Mouse (Mus musculus) liver, adult 2 months (tissue): Measurements from ENCODE around the gene Xrcc3. TPM values are rescaled to one million over a fixed set of nuclear protein-coding genes. Genes with fewer than 3 reads are reported as not detected.

Experiments
- DNase-seq: peaks from one replicate; pipeline ENCODE4 v3.0.0-alpha.2; 2011; ENCODE audit warnings: low read depth, low spot score; ENCODE audit errors: extremely low read depth
- H3K27ac ChIP-seq: fragments of 200-500 bp; replicated peaks from 2 replicates; pipeline ENCODE4 v1.5.1; 2012; ENCODE audit warnings: low read depth, mild to moderate bottlenecking, control low read depth, inconsistent platforms, low read length; ENCODE audit not compliant: insufficient read depth
- H3K27me3 ChIP-seq: fragments of 200-500 bp; 2 replicates; pipeline ENCODE4 v1.6.1; 2012; ENCODE audit warnings: mild to moderate bottlenecking, moderate library complexity, low read length, inconsistent platforms; ENCODE audit not compliant: control insufficient read depth, insufficient read depth
- H3K36me3 ChIP-seq: fragments of 200-500 bp; 2 replicates; pipeline ENCODE4 v1.6.1; 2012; ENCODE audit warnings: low read length, inconsistent platforms; ENCODE audit not compliant: control insufficient read depth, insufficient read depth
- H3K4me1 ChIP-seq: fragments of 200-500 bp; 2 replicates; pipeline ENCODE4 v1.6.1; 2011; ENCODE audit warnings: low read length; ENCODE audit not compliant: control insufficient read depth, insufficient read depth
- H3K4me3 ChIP-seq: fragments of 200-500 bp; 2 replicates; pipeline ENCODE4 v1.5.1; 2011; ENCODE audit warnings: low read depth, mild to moderate bottlenecking, control low read depth, low read length, moderate library complexity; ENCODE audit not compliant: insufficient read depth
- H3K79me2 ChIP-seq: fragments of 200-500 bp; 2 replicates; pipeline ENCODE4 v1.6.1; 2012; ENCODE audit warnings: inconsistent platforms, mild to moderate bottlenecking, low read length, moderate library complexity; ENCODE audit not compliant: control insufficient read depth, insufficient read depth
- H3K9ac ChIP-seq: fragments of 200-500 bp; 2 replicates; pipeline ENCODE4 v1.6.1; 2012; ENCODE audit warnings: low read depth, mild to moderate bottlenecking, control low read depth, inconsistent platforms, low read length
- CTCF ChIP-seq: fragments of 200-500 bp; IDR thresholded peaks from 2 replicates; pipeline ENCODE4 v1.5.1; 2011; ENCODE audit warnings: low read depth, low read length, control low read depth
- POLR2A ChIP-seq: fragments of 200-500 bp; IDR thresholded peaks from 2 replicates; pipeline ENCODE4 v1.6.1; 2011; ENCODE audit warnings: low read length, control low read depth; ENCODE audit not compliant: insufficient read depth; ENCODE audit errors: extremely low read depth
- WGBS: fragments of 180-500 bp; shearing (Covaris S2); methylation state at CpG from one replicate; pipeline ENCODE4 v1.1.7; 2018; 5-methylcytosine and 5-hydroxymethylcytosine counted together
- polyA plus RNA-seq: library from polyadenylated mRNA; depleted of rRNA; stranded (reverse); fragments of >200 nt; gene quantifications from 2 replicates; pipeline ENCODE4 v1.2.3, GENCODE M21; 2012
- total RNA-seq: library from RNA; depleted of rRNA; stranded (reverse); fragments of >200 nt; gene quantifications from 2 replicates; pipeline ENCODE4 v1.2.3, GENCODE M21; 2014

Xrcc3 gene
- total and polyA plus RNA-seq, 2 experiments, result 1.1 to 4.4 TPM

GRCm38 (mm10) chr12:111760306-111760908 lies 53.3 kb downstream of the Xrcc3 start:
- Histone ChIP-seq H3K36me3 (no peaks in the 10 kb centered on the region), H3K27ac (no peak overlapping the region), H3K9ac (no peak overlapping the region), H3K4me1 (peaks cover 4% of the 10 kb centered on the region; the same call in 1 of the 2 replicates), H3K79me2 (peaks cover 57% of the 10 kb centered on the region), H3K4me3 (no peak overlapping the region), H3K27me3 (no peaks in the 10 kb centered on the region)
- 74% methylated on average over 7 of the region's 7 CpGs for WGBS
- no peak for DNase-seq
- TF ChIP-seq POLR2A, result no peak
- no peak for TF ChIP-seq CTCF

DNA sequence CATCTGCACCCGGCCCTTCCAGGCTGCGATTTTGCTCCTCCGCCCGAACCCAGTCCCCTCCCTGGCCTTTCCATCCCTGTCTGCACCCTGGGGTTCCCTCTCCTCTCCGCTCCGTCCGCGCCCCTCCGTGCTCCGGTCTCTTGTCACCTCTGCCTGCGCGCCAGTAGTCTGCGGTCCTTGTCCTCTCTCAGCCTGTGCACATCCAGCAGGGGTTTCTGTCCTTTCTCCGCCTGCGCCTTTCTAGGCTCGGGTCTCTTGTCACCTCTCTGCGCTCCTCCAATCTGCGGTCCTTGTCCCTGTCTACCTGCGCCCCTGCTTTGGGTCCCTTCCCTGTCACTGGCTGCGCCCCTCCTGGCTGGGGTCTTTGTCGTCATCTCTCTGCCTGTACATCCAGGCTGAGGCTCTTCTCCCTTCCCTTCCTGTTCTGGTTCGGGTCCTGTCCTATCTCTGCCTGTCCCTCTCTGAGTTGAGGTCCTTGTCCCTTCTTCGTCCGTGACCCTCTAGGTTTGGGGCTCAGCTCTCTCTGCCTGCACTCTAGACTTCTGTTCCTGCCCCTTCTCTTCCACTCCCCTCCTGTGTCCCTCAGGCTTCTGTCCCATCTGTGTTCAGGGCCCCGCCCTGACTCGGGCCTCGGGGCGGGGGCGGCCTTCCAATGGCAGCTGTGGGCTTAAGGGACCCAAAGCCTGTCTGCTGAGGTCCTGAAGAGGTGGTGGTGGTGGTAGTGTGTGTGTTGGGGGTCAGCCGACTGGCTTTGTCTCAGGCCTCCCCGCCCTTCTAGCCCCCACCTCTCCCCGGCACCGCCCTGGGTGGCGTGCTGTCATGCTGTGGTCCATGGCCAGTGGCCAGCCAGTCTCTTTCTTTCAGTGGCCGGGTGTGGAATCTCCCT lies 54.3 kb downstream of the Xrcc3 start:
- peaks cover 4% of the 10 kb centered on the region; the same call in 1 of the 2 replicates for H3K4me1 ChIP-seq
- WGBS, result 12% methylated on average over 35 of the region's 35 CpGs
- DNase-seq, result no peak

GRCm38 (mm10) chr12:111758381-111759175 lies 55.1 kb downstream of the Xrcc3 start, which contains the start of gene Klc1:
TSS of gene Klc1 (plus strand) at chr12:111758849.
- Histone ChIP-seq H3K36me3 (no peaks in the 10 kb centered on the region), H3K4me3 (peak within 1 kb of the TSS; percentile 96), H3K4me1 (peaks cover 4% of the 10 kb centered on the region; the same call in 1 of the 2 replicates), H3K9ac (peak within 1 kb of the TSS; percentile 90), H3K27ac (peak within 1 kb of the TSS; percentile 93), H3K27me3 (no peaks in the 10 kb centered on the region), H3K79me2 (peaks cover 47% of the 10 kb centered on the region)
- WGBS, result under 1% methylated on average over 83 of the region's 85 CpGs
- TF ChIP-seq CTCF, result 0 out of 2 replicates have a peak, but pooled peaks have one; percentile 2
- TF ChIP-seq POLR2A, result peak; percentile 54; the same call in 1 of the 2 replicates
- DNase-seq, result peak; percentile 49

More for the DNA sequence above, 54.3 kb downstream of the Xrcc3 start:
- TF ChIP-seq CTCF, result no peak
- no peak for TF ChIP-seq POLR2A
- Histone ChIP-seq H3K79me2 (peaks cover 52% of the 10 kb centered on the region), H3K9ac (peak overlapping the region; percentile 90), H3K27me3 (no peaks in the 10 kb centered on the region), H3K4me3 (peak overlapping the region; percentile 96), H3K36me3 (no peaks in the 10 kb centered on the region), H3K27ac (peak overlapping the region; percentile 93; the same call in 1 of the 2 replicates)

GRCm38 (mm10) chr12:111757561-111758325 lies 55.9 kb downstream of the Xrcc3 start:
- H3K27ac ChIP-seq, result peak overlapping the region; percentile 93
- H3K36me3 ChIP-seq, result no peaks in the 10 kb centered on the region
- H3K4me1 ChIP-seq, result peaks cover 4% of the 10 kb centered on the region; the same call in 1 of the 2 replicates
- peaks cover 39% of the 10 kb centered on the region for H3K79me2 ChIP-seq
- WGBS, result 66% methylated on average over 10 of the region's 10 CpGs
- TF ChIP-seq CTCF (no peak), POLR2A (no peak)
- no peaks in the 10 kb centered on the region for H3K27me3 ChIP-seq
- peak overlapping the region; percentile 90 for H3K9ac ChIP-seq
- peak overlapping the region; percentile 96 for H3K4me3 ChIP-seq
- peak; percentile 19 for DNase-seq

- peaks cover 29% of the 10 kb centered on the region for H3K79me2 ChIP-seq
- 44% methylated on average over 5 of the region's 5 CpGs for whole genome bisulfite sequencing
- H3K27ac ChIP-seq, result no peak overlapping the region
- DNase-seq, result no peak
- peaks cover 4% of the 10 kb centered on the region; the same call in 1 of the 2 replicates for H3K4me1 ChIP-seq
- no peak overlapping the region for H3K4me3 ChIP-seq
- no peaks in the 10 kb centered on the region for H3K27me3 ChIP-seq
- H3K9ac ChIP-seq, result no peak overlapping the region
- TF ChIP-seq POLR2A (no peak), CTCF (no peak)
- H3K36me3 ChIP-seq, result no peaks in the 10 kb centered on the region
These were observed 57.0 kb downstream of the Xrcc3 start for GRCm38 (mm10) chr12:111756698-111757082.
